Mouse (Mus musculus): Measurements from ENCODE around the gene Trub1. TPM values are rescaled to one million over a fixed set of nuclear protein-coding genes. Genes with fewer than 3 reads are reported as not detected.
A peak's percentile ranks its signal among the peaks of the same experiment; 100 is the strongest.

Trub1 gene
- polyA plus RNA-seq (2012; rRNA removed) = 14.1 and 16.6 TPM in 2 replicates

DNA sequence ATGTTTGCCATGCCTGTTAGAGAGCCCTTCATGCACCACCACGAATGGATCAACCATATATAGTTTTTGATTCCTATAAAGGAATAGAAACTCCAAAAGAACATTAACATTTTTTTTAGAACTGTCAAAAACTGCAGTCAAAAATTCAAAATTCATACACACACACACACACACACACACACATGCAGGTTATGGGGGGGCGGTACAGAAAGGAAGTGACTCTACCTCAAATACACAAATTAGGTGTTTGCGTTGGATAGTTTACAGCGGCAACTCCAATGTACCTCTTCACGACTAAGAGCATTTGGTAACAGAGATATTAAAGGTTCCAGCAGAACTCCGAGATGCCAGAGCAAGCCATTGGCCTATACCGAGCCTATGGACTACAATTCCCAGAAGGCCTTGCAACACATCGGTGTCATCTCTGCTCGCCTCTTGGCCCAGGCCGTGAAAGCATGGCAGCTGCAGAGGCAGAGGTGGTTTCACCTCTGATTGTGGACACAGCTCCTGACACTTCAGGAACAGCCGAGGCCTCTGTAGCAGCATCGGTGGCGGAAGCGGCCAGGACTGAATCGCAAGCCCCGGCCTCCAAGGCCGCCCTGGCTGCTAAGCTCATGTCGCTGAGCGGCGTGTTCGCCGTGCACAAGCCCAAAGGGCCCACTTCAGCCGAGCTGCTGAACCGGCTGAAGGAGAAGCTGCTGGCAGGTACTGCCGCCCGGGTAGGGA, at the start of gene Trub1:
Gene Trub1 (plus strand): TSS at position 421 of the 726 bp plus-strand sequence.
- peak; percentile 69 for DNase-seq (ENCODE audit: low spot score)

DNA sequence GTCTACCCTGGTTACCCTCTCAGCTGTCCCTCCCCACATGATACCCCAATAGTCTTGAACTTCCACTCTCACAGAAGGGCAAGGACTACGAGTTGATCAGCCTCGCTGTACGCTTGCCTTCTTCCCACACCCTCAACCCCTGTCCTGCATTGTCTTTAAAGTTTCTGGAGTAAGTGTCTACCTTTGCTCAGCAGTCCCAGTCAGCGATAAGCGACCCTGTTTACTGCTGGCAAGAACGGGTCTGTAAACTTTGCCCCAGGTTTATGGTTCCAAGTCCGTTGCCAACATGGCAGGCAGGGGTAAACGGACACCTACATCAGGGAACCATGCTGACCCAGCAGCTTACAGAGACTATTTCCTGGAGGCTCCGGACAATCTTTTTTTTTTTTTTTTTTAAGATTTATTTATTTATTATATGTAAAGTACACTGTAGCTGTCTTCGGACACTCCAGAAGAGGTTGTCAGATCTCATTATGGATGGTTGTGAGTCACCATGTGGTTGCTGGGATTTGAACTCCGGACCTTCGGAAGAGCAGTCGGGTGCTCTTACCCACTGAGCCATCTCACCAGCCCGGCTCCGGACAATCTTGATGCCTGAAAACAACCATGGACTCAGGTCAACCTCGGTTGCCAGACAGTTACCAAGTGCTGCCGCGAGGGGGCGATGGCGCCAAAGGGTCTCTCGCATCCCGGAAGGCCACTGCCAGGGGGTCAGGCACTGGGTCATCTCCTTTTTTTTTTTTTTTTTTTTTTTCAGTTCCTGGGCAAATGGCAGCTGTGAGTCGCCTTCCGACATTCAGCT, 48.8 kb upstream of the Trub1 start:
- DNase-seq (ENCODE audit: low spot score) = peak; percentile 69

DNA sequence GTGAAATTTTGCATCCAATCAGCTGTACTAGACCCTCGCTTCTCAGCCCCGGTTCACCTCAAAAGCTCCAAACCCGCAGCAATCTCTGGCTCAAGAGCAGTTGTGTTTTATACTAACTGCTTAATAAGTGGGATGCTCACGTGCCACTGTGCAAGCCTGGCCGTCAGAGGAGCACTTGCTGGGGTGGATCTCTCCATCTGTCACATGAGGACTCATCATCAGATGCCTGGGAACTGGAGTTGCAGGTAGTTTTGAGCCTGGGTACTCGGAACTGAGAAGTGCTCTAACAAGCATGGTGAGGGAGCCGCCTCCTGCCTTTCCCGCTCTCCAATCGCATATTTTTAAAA, 48.2 kb upstream of the Trub1 start:
- DNase-seq (ENCODE audit: low spot score) = no peak

DNA sequence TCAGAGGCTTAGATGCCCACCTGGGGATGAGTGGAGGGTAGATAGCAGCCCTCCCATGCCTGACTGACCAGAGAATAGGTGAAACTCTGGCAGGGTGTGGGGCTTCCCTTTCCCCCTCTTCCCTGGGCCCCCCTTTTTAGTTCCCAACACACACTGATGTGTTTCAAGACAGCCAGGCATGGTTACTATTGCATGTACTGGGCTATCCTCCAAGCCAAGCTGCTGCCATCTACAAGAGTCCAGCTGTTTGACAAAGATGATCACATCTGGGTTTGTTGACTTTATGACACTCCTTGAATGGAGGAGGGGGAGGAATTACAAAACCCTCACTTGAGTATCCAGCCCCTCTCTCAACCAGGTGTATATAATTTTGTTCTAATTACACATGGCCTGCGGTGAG, 44.8 kb upstream of the Trub1 start:
- DNase-seq (ENCODE audit: low spot score) = no peak

DNA sequence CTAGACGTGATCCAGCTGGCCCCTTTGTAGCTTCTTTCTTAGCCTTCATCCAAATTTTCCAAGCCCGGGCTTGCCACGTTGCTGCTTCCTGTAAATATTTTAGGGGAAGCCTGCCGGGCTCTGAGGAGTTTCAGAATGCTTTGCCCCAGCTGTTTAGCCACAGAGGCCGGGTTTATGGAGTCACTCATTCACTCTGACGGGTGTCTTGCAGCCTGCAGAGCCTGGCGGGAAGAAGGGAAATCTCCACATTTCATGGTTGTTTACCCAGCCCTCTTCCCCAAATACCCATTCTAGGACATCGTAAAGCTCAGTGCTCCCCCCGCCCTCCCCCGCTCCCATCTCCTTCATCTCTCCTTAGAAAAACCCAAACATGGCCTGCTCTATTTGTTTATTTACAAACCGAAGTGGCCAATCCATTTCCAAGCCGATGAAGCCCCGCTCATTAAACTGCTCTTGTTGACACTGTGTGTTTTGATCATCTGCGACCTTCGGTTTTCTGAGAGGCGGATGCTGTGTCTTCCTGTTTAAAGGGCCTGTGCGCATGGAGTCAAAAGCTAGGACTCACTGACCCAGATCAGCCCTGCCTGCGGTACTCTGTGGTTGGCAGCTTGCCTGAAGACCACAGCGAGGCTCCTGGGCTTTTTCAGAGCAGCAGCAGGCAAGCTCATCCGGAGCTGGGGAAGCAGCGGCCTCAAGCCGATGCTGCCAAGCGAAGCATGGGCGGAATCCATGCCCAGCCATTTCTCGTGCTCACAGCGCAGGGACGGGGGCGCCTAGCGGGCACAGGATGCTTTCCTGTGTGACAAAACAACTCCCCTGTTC, 41.1 kb upstream of the Trub1 start:
- DNase-seq (ENCODE audit: low spot score) = no peak

DNA sequence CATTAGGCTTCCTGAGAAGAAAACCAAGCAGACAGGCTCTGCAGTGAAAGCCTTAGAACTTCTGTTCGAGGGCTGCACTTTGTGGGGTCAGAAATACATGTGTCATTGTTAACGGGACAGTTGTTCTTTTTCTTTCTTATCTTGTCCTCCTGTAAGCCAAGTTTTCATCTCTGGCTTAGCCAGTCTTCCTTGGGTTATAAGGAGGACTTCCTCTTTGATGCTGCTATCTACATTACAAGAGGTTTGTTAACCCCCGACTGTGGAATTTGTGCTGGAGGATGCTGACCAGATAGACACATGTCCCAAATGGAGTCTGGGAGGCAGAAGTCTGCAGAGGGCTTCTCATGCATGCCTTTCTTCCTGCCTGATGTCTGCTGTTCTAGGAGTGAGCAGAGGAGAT, 39.5 kb upstream of the Trub1 start:
- no peak for DNase-seq (ENCODE audit: low spot score)

DNA sequence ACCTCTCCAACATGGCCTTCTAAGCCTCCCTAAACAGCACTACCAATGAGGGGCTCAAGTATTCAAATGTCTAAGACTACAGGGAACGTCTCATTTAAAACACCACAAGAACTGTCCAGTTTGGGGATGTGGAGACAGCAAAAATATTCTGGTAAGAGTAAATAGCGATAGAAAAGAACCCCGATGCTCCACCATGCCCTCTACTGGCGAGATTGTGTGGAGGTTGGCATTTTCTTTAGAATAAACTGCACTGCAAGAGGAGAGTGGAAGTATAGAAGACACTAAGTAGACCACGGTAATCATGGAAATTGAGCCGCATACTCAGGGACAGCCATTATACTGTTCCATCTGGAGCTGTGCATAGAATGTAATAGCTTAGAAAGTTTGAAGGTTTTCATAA, 38.8 kb upstream of the Trub1 start:
- DNase-seq (ENCODE audit: low spot score) = no peak

DNA sequence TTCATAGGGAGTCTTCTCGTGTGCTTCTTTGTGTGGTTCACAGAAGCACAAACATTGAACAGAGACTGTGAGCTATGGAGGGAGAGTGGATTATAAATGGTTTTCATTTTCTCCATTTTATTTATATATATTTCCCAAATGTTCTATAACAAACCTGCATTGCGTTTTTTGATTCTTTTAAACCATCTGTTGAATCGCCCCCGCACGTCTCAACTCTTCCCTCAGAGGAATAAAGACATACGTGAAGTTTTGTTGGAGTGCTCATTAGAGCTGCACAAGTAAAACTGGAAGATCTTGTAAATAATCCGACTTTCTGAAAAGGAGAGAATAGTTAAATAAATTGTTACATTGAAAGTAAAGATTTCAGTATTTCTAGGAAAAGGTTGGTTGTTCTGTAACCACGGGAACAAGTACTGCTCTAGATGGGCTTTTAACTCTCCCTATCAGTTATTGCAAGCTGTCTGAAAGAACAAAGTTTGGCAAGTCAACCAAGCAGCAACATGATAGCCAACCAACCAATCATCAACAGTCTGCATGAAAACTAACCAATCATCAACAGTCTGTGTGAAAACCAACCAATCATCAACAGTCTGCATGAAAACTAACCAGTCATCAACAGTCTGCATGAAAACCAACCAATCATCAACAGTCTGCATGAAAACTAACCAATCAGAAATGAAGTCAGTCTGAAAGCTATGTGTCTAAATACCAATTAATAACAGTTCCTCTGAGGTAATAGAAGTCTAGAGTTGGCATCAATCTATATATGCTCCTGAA, 37.5 kb upstream of the Trub1 start:
- DNase-seq (ENCODE audit: low spot score) = no peak

DNA sequence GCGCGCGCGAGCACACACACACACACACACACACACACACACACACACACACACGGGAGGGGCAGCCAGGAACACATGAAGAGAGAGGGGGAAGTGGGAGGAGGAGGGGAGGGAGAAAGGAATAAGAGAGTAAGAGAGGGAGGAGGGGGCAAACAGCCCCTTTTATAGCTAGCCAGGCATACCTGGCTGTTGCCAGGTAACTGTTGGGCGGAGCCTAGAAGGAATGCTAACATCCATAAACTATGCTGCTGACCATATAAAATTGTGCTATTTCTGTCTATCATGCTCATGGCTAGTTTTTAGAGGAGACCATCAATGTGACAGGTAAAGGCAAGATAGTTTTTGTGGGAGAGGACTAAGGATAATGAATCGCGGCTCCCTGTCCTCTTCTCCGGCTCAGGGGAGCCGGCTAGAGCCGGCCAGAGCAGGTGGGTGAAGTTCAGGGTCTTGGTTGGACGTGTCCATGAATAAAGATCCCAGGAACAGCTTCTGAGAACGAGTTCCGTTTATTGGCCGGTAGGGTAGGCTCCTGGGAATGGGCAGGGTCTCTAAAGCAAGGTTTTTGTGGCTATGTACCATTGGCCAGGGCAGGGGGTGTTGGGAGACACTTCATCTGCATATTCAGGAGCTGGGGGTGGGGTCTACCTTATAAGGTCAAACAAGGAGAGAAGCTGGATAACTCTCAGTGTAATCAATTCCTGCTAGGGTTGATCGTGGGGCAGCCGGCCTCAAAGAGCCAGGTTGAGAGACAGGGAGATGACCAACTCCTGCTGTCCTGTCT, 34.7 kb upstream of the Trub1 start:
- no peak for DNase-seq (ENCODE audit: low spot score)

DNA sequence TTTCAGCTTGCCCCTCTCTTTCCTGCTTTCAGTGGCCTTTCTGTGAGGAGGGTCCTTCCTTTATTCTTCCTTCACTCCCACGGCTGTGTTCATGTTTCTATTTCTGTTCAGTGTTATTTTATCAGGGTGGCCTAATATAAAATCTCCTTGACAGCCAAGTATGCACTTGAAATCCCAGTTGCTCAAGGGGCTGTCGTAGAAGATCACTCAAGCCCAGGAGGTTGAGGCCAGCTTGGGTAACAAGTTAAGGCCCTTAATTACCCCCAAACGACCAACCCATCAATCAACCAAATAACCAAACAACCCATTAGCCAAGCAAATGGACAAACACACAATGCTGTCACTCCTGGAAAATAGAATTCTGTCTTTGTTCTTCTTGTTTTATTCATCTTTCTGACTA, 29.3 kb upstream of the Trub1 start:
- no peak for DNase-seq (ENCODE audit: low spot score)

DNA sequence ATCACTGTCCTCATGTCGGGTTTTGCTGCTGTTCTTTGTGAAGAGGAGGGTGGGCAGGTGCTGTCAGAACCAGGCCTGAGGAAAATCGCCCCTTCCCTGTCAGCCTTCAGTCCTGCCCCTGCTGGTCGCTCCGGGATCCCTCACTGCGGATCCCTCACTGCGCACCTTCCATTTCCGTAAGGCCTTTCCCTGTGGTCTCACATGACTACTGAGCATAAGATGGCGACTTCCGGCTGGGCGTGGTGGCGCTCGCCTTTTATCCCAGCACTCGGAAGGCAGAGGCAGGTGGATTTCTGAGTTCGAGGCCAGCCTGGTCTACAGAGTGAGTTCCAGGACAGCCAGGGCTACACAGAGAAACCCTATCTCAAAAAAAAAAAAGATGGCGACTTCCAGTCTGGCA, 27.4 kb upstream of the Trub1 start:
- no peak for DNase-seq (ENCODE audit: low spot score)

DNA sequence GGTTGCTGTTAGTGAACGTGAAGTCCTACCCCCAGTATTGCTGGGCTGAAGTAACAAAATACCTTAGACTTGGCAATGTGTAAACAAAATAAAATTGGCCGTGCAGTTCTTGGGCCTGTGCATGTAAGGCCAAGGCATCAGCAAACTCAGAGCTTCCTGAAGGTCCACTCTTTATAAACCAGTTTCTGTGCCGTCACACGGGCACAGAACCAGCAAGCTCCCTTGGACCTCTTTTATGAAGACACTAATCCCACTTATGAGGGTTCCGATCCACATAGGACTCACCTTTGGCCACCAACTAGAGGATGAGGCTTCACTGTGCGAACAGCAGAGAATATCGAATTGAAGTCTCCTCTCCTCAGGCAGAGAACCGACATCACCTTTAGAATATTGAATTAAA, 25.9 kb upstream of the Trub1 start:
- DNase-seq (ENCODE audit: low spot score) = no peak

DNA sequence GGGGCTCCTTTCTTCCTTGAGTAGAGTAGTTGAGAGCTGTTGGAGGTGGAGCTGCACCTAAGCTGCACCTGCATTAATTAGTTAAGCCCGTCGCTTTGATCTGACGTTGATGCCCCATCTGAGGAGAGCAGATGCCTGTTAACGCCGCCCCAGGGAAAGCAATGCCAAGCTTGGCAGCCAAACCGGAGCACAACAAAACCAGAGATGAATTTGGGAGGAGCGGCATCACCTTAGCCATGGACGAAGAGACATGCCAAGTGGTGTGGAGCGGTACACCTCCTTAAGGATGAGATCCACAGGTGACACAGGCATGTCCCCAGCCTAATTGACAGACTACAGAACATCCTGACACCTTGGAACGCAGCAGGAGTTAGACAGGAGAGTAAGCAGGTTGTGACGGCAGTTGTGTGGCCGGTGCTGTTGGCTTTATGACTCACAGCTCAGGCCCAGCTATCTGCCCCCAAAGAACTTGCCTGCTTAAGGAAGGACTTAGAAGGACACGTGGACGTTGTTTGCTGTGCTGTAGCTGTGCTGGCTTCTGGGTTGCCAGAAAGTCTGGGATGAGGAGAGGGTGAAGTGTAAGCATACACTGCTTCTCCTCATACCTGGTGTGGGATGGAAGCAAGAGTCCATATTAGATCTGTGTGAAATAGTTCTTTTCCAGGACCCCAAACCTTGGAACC, 24.8 kb upstream of the Trub1 start:
- no peak for DNase-seq (ENCODE audit: low spot score)

DNA sequence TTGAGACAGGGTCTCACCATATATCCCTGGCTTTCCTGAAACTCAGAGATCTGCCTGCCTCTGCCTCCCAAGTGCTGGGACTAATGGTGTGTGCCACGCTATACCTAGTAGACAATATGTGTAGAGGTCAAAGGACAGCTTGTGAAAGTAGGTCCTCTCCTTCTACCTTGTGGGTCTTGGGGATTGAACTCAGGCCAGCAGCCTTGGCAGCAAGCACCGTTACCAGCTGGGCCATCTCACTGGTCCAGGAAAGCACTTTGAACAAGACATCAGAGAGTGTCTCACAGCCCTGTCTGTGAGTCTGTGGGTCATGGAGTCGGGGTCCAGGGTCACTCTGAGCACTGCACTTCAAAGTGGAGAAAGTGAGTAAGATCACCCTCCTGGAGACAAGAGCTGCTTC, 24.1 kb upstream of the Trub1 start:
- no peak for DNase-seq (ENCODE audit: low spot score)

DNA sequence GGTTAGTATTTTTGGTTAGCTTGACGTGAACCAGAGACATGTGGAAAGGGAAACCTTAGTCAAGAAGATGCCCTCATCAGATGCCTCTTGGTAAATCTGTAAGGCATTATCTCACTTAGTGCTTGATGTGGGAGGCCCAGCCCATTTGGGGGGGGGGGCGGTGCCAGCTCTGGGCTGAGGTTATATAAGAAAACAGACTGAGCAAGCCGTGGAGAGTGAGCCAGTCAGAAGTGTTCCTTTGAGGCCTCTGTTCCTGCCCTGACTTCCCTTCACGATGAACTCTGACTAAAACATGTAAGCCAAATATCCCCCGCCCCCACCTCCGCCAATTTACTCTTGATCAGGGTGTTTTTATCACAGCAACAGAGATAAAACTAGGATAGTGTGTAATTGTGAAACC, 22.8 kb upstream of the Trub1 start:
- DNase-seq (ENCODE audit: low spot score) = no peak

DNA sequence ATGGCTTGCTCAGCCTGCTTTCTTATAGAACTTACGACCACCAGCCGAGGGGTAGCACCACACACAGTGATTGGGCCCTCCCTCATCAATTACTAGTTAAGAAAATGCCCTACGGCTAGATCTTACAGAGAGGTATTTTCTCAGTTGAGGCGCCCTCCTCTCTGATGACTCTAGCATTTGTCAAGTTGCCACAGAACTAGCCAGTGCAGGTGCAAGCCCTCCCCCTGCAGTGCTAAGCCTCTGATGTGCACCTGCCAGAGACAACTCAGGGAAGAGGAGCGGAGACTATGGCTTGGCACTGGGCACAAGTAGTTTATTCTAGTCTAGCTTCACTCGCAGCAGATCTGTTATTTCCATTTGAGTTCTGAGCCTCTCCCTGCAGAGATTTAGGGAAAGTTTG, 21.2 kb upstream of the Trub1 start:
- no peak for DNase-seq (ENCODE audit: low spot score)

DNA sequence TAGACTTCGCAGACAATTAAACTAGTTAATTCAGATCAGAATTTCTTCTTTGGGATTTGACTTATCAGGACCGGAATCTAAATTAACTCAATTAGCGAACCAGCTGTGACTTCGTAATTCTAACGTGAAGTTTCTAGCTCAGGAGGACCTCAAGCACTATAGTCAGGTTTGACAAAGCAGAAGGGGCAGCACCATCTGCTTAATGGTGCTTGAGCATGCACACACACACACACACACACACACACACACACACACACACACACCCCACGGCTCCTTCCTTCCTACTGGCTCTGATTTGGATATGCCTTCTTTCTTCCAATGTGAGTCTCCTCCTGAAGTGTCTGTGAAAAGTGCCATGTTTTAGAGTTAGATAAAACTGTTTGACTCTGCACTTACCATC, 18.7 kb upstream of the Trub1 start:
- no peak for DNase-seq (ENCODE audit: low spot score)

DNA sequence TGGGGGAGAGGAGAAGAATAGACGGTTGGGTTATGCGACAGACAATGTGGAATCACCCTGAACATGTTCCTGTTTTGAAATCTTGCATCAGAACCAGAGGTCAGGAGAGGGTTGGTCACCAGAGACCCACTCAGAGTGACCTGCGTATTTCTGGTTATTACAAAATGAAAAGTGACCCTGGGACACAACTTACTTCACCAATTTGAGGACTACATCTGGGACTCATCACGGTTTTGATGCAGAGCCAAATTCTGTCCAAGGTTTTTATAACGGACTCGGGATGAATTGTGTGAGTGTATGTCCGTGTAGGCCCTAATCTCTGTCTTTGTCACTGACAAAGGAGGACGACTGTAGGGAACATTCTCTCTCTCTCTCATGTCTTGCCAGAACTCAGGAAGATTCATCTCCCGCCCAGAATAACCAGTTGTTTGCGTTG, 16.1 kb upstream of the Trub1 start:
- no peak for DNase-seq (ENCODE audit: low spot score)

DNA sequence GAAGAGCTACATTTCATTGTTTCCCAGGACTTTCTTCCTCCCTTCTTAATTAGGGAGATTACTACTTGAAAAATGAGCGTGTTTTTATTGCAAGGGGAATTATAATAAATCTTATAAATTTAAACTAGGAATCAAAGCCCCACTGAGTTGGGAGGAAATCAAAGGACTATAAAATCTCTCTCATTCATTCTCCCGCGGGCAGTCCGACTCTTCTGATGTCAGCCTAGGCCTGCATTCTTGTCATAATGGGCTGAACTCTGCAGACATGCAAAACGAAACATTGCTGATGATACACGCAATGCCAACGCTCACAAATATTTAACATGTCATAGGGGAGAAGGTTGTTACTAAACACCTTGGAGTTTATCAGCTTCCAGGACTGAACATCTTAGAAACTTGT, 15.7 kb upstream of the Trub1 start:
- DNase-seq (ENCODE audit: low spot score) = no peak

DNA sequence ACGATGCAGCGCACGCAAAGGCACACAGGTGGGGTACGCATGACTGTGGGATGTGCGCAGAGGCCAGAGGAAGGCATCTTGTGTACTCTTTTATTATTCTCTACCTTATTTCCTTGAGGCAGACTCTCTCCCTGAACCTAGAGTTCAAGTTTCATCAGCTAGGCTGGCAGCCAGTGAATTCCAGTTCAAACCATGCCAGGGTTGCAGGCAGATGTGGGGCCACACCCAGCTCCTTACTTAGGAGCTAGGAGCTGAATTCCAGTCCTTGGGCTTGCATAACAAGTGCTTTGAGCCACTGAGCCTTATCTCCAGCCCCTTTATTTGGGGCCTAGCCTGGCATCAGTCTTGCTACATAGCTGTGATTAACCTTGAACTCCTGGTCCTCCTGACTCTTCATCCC, 13.4 kb upstream of the Trub1 start:
- DNase-seq (ENCODE audit: low spot score) = no peak

All from urinary bladder, adult 2 months (tissue).